8 mouse cellular contexts compared by ENCODE assay signal in genomic region chr16:97962151-97962948, GRCm38 (mm10). TPM values are rescaled to one million over a fixed set of nuclear protein-coding genes. Genes with fewer than 3 reads are reported as not detected.
DNase-seq lines count a peak whose midpoint lies in the region; ATAC-seq lines count a peak whose summit lies in the region.

Gene C2cd2, minus strand, starts transcription at chr16:97962598.
Gene Zbtb21, minus strand, starts transcription at chr16:97962622.

- H3K4me1 ChIP-seq in megakaryocyte, embryonic 14.5 days: peaks cover 56% of the 10 kb centered on the region

- no peaks in the 10 kb centered on the region for H3K9me3 ChIP-seq in megakaryocyte, embryonic 14.5 days

- peak; percentile 85 for ATAC-seq in common myeloid progenitor, adult 5-6 weeks (replicated peaks; ENCODE audit: low read depth, poor library complexity, severe bottlenecking)

- peak; percentile 98 for DNase-seq in ZHBTc4 (ENCODE audit: low read depth, low spot score)
- DNase-seq in gastrocnemius, adult 8-10 months (ENCODE audit: low spot score in 2 of 2): peak; percentile 94 to 95
- peak; percentile 88 for DNase-seq in hindlimb bud, embryonic 11.5 days (ENCODE audit: extremely low spot score, low read depth, low spot score)
- DNase-seq in left cerebral cortex, adult 8-10 months (ENCODE audit: low spot score in 2 of 2): peak; percentile 96 to 97
- DNase-seq in right cerebral cortex, postnatal 10 days (ENCODE audit: low spot score in 2 of 2): peak; percentile 98
- peak; percentile 98 for DNase-seq in urinary bladder, postnatal 25 days (ENCODE audit: low spot score)

- H3K27me3 ChIP-seq in megakaryocyte, embryonic 14.5 days (replicated peaks): no peaks in the 10 kb centered on the region

- peaks cover 8% of the 10 kb centered on the region for H3K36me3 ChIP-seq in megakaryocyte, embryonic 14.5 days (replicated peaks; ENCODE audit: low read length)

- peak within 1 kb of the TSS; percentile 99 for H3K4me3 ChIP-seq in megakaryocyte, embryonic 14.5 days (replicated peaks)

RNA-seq across cellular contexts. Expression of gene C2cd2, which starts in this region (rescaled TPM):
- 20.3 and 29.3 TPM in 2 replicates for total RNA-seq in common myeloid progenitor, adult 5-6 weeks (2017)
- total RNA-seq in gastrocnemius, adult 8-10 months (2022): 100 to 1,000 TPM; 186 to 243 (median 221) TPM
- total RNA-seq in left cerebral cortex, adult 8-10 months (2022): 10 to 100 TPM; 15.5 to 17.0 (median 16.8) TPM
- 7.4 and 11.5 TPM in 2 replicates for polyA plus RNA-seq in megakaryocyte, embryonic 14.5 days (2012; ENCODE audit: insufficient read depth, low replicate concordance)

RNA-seq across cellular contexts. Expression of gene Zbtb21, which starts in this region (rescaled TPM):
- 14.7 and 20.9 TPM in 2 replicates for total RNA-seq in common myeloid progenitor, adult 5-6 weeks (2017)
- total RNA-seq in gastrocnemius, adult 8-10 months (2022): 10 to 100 TPM in 1 of 4 experiments, 1 to 10 TPM in 3; 6.7 to 10.5 (median 7.5) TPM
- 10 to 100 TPM; 20.8 to 32.5 (median 27.0) TPM for total RNA-seq in left cerebral cortex, adult 8-10 months (2022)
- 13.6 and 18.1 TPM in 2 replicates for polyA plus RNA-seq in megakaryocyte, embryonic 14.5 days (2012; ENCODE audit: insufficient read depth, low replicate concordance)

Comparison
In these comparisons a context has a peak if more than half of its experiments do, and no peak if none do; other contexts are left out.
1. Peak in every context shown above with its lines: DNase-seq, ATAC-seq and H3K4me3 ChIP-seq.